Mouse (Mus musculus) macrophage (primary cell): ENCODE data around the gene Prpsap2. TPM values are rescaled to one million over a fixed set of nuclear protein-coding genes. Genes with fewer than 3 reads are reported as not detected.
"Not testable (repeated sequence)": the region's sequence is repeated elsewhere in the genome, so short reads cannot be mapped to it uniquely, and the experiment has no call there.

Source experiments
- H3K27ac ChIP-seq: fragments of 350-480 bp; formaldehyde crosslinking; 2 replicates; pipeline ENCODE4 v1.9.0; 2021
- H3K36me3 ChIP-seq: fragments of 350-480 bp; formaldehyde crosslinking; 2 replicates; pipeline ENCODE4 v1.9.0; 2021; ENCODE audit errors: inconsistent target
- H3K4me3 ChIP-seq: fragments of 350-480 bp; formaldehyde crosslinking; 2 replicates; pipeline ENCODE4 v1.9.0; 2021; ENCODE audit errors: inconsistent target
- H3K79me2 ChIP-seq: fragments of 350-480 bp; formaldehyde crosslinking; 2 replicates; pipeline ENCODE4 v1.9.0; 2021; ENCODE audit errors: inconsistent target
- WGBS: methylation state at CpG from one replicate; pipeline ENCODE4 v1.1.7; 2026; ENCODE audit warnings: inconsistent platforms; ENCODE audit not compliant: missing documents; 5-methylcytosine and 5-hydroxymethylcytosine counted together
- polyA plus RNA-seq: library from polyadenylated mRNA; stranded (reverse); fragments of 250-400 nt; gene quantifications from 3 replicates; pipeline ENCODE4 v1.2.4, GENCODE M21; 2018; ENCODE audit warnings: inconsistent platforms
- total RNA-seq, 78 experiments: library from RNA; depleted of rRNA; stranded (reverse); fragments of 250-400 nt; gene quantifications; 1 replicate in 9 of 78; 2 replicates in 24 of 78; 3 replicates in 43 of 78; 4 replicates in 2 of 78; pipeline ENCODE4 v1.2.4; 2018; ENCODE audit warnings: inconsistent platforms in 56 of 78

The Prpsap2 gene
- total RNA-seq (2018; cell fraction: chromatin; rRNA removed), result 10 to 100 TPM in 25 of 26 experiments, 1 to 10 TPM in 1; 9.2 to 39.3 (median 20.2) TPM
- total RNA-seq (2018; cell fraction: cytosol; rRNA removed), result 10 to 100 TPM; 17.3 to 34.8 (median 26.9) TPM
- 10 to 100 TPM in 25 of 26 experiments, 1 to 10 TPM in 1; 9.6 to 40.0 (median 20.7) TPM for total RNA-seq (2018; cell fraction: nucleus; rRNA removed)
- polyA plus RNA-seq, result 24.2 to 42.5 TPM (median 30.8 TPM) in 3 replicates

GRCm38 (mm10) chr11:61761584-61762407 lies at the start of gene Prpsap2:
Gene Prpsap2, minus strand, starts transcription at chr11:61762088.
- H3K27ac ChIP-seq, result peak within 1 kb of the TSS; percentile 35
- peak within 1 kb of the TSS; percentile 71 for H3K4me3 ChIP-seq
- WGBS, result 2% methylated on average over 51 of the region's 51 CpGs
- H3K36me3 ChIP-seq, result no peaks in the 10 kb centered on the region
- peaks cover 46% of the 10 kb centered on the region for H3K79me2 ChIP-seq

- peaks cover 53% of the 10 kb centered on the region for H3K36me3 ChIP-seq
- H3K27ac ChIP-seq, result no peak overlapping the region
- 89% methylated on average over 3 of the region's 4 CpGs for WGBS
- no peak overlapping the region for H3K4me3 ChIP-seq
- H3K79me2 ChIP-seq, result no peaks in the 10 kb centered on the region
Measured at GRCm38 (mm10) chr11:61809793-61810192, 47.9 kb upstream of the Prpsap2 start.

- H3K27ac ChIP-seq, result no peak overlapping the region
- no peak overlapping the region for H3K4me3 ChIP-seq
- peaks cover 48% of the 10 kb centered on the region for H3K36me3 ChIP-seq
- H3K79me2 ChIP-seq, result no peaks in the 10 kb centered on the region
- 94% methylated on average over 2 of the region's 2 CpGs for WGBS
Measured at GRCm38 (mm10) chr11:61808551-61809117, 46.7 kb upstream of the Prpsap2 start.

GRCm38 (mm10) chr11:61793441-61793840 lies 31.6 kb upstream of the Prpsap2 start:
- Histone ChIP-seq H3K79me2 (no peaks in the 10 kb centered on the region), H3K36me3 (peaks cover 29% of the 10 kb centered on the region), H3K27ac (peak overlapping the region; percentile 70), H3K4me3 (no peak overlapping the region)
- 0% methylated on average over 1 of the region's 1 CpGs for WGBS

GRCm38 (mm10) chr11:61788550-61788949 lies 26.7 kb upstream of the Prpsap2 start:
- H3K27ac ChIP-seq, result no peak overlapping the region
- WGBS, result 100% methylated on average over 1 of the region's 1 CpGs
- H3K4me3 ChIP-seq, result no peak overlapping the region
- peaks cover 43% of the 10 kb centered on the region; the same call in 1 of the 2 replicates for H3K36me3 ChIP-seq
- H3K79me2 ChIP-seq, result no peaks in the 10 kb centered on the region

GRCm38 (mm10) chr11:61782526-61782925 lies 20.6 kb upstream of the Prpsap2 start:
- peaks cover 57% of the 10 kb centered on the region for H3K36me3 ChIP-seq
- not testable (repeated sequence) for H3K4me3 ChIP-seq, H3K79me2 ChIP-seq, H3K27ac ChIP-seq
- WGBS, result 97% methylated on average over 3 of the region's 3 CpGs

GRCm38 (mm10) chr11:61774551-61775149 lies 12.8 kb upstream of the Prpsap2 start:
- Histone ChIP-seq H3K36me3 (peaks cover 22% of the 10 kb centered on the region), H3K27ac (0 out of 2 replicates have a peak overlapping the region, but pooled peaks have one; percentile 12), H3K79me2 (no peaks in the 10 kb centered on the region), H3K4me3 (no peak overlapping the region)
- WGBS, result 91% methylated on average over 4 of the region's 4 CpGs

- peaks cover 48% of the 10 kb centered on the region for H3K79me2 ChIP-seq
- H3K36me3 ChIP-seq, result peaks cover 9% of the 10 kb centered on the region; the same call in 1 of the 2 replicates
- 10% methylated on average over 5 of the region's 5 CpGs for WGBS
- H3K4me3 ChIP-seq, result peak overlapping the region; percentile 71
- H3K27ac ChIP-seq, result peak overlapping the region; percentile 35; the same call in 1 of the 2 replicates
Measured at GRCm38 (mm10) chr11:61760518-61760917, 1.4 kb downstream of the Prpsap2 start.

GRCm38 (mm10) chr11:61757151-61757550 lies 4.7 kb downstream of the Prpsap2 start:
- H3K36me3 ChIP-seq, result peaks cover 33% of the 10 kb centered on the region
- WGBS, result 100% methylated on average over 2 of the region's 2 CpGs
- no peak overlapping the region for H3K27ac ChIP-seq
- H3K79me2 ChIP-seq, result peaks cover 48% of the 10 kb centered on the region
- no peak overlapping the region for H3K4me3 ChIP-seq

GRCm38 (mm10) chr11:61751612-61752011 lies 10.3 kb downstream of the Prpsap2 start:
- Histone ChIP-seq H3K4me3 (no peak overlapping the region), H3K36me3 (peaks cover 36% of the 10 kb centered on the region), H3K27ac (no peak overlapping the region), H3K79me2 (peaks cover under 1% of the 10 kb centered on the region; the same call in 1 of the 2 replicates)
- WGBS, result 81% methylated on average over 5 of the region's 5 CpGs

GRCm38 (mm10) chr11:61747161-61747560 lies 14.7 kb downstream of the Prpsap2 start:
- WGBS, result 84% methylated on average over 3 of the region's 3 CpGs
- H3K4me3 ChIP-seq, result no peak overlapping the region
- no peak overlapping the region for H3K27ac ChIP-seq
- no peaks in the 10 kb centered on the region for H3K79me2 ChIP-seq
- H3K36me3 ChIP-seq, result peaks cover 30% of the 10 kb centered on the region

- Histone ChIP-seq H3K4me3 (no peak overlapping the region), H3K36me3 (peaks cover 39% of the 10 kb centered on the region), H3K79me2 (no peaks in the 10 kb centered on the region), H3K27ac (no peak overlapping the region)
- WGBS, result 94% methylated on average over 8 of the region's 9 CpGs
Measured at GRCm38 (mm10) chr11:61745781-61746180, 16.1 kb downstream of the Prpsap2 start.

GRCm38 (mm10) chr11:61744460-61744859 lies 17.4 kb downstream of the Prpsap2 start:
- H3K79me2 ChIP-seq, result no peaks in the 10 kb centered on the region
- peaks cover 49% of the 10 kb centered on the region for H3K36me3 ChIP-seq
- H3K4me3 ChIP-seq, result no peak overlapping the region
- 83% methylated on average over 3 of the region's 3 CpGs for WGBS
- H3K27ac ChIP-seq, result peak overlapping the region; percentile 44

- Histone ChIP-seq H3K79me2 (no peaks in the 10 kb centered on the region), H3K27ac (peak overlapping the region; percentile 44), H3K4me3 (no peak overlapping the region), H3K36me3 (peaks cover 49% of the 10 kb centered on the region)
- WGBS, result 76% methylated on average over 3 of the region's 3 CpGs
Measured at GRCm38 (mm10) chr11:61743768-61744167, 18.1 kb downstream of the Prpsap2 start.
